In genomic region chr7:25787456-25788219, GRCm38 (mm10) we compare ENCODE assay signal across 8 mouse cellular contexts. TPM values are rescaled to one million over a fixed set of nuclear protein-coding genes. Genes with fewer than 3 reads are reported as not detected.
A peak's percentile ranks its signal among the peaks of the same experiment; 100 is the strongest.
DNase-seq lines count a peak whose midpoint lies in the region; ATAC-seq lines count a peak whose summit lies in the region.

No protein-coding gene starts in this region.

- no peaks in the 10 kb centered on the region for H3K9me3 ChIP-seq in limb, embryonic 13.5 days
- no peaks in the 10 kb centered on the region for H3K9me3 ChIP-seq in neural tube, embryonic 11.5 days (ENCODE audit: control insufficient read depth, low read length)

- peak overlapping the region; percentile 87 for H3K4me2 ChIP-seq in limb, embryonic 13.5 days (replicated peaks)
- peak overlapping the region; percentile 74 for H3K4me2 ChIP-seq in neural tube, embryonic 11.5 days (ENCODE audit: low read depth)

- peaks cover 20% of the 10 kb centered on the region for H3K36me3 ChIP-seq in limb, embryonic 13.5 days
- no peaks in the 10 kb centered on the region for H3K36me3 ChIP-seq in neural tube, embryonic 11.5 days (ENCODE audit: control insufficient read depth, insufficient read depth, low read length)

- no peak overlapping the region; the same call in 1 of the 2 replicates for H3K27ac ChIP-seq in limb, embryonic 13.5 days
- no peak overlapping the region for H3K27ac ChIP-seq in neural tube, embryonic 11.5 days (ENCODE audit: low read depth, low read length)

- no peaks in the 10 kb centered on the region for H3K27me3 ChIP-seq in limb, embryonic 13.5 days
- no peaks in the 10 kb centered on the region for H3K27me3 ChIP-seq in neural tube, embryonic 11.5 days (ENCODE audit: control insufficient read depth, insufficient read depth, low read length)

- peaks cover 36% of the 10 kb centered on the region for H3K4me1 ChIP-seq in limb, embryonic 13.5 days
- peaks cover 6% of the 10 kb centered on the region; the same call in 1 of the 2 replicates for H3K4me1 ChIP-seq in neural tube, embryonic 11.5 days (ENCODE audit: control insufficient read depth, insufficient read depth, low read length)

- peak; percentile 38 for DNase-seq in urinary bladder, postnatal 14 days (ENCODE audit: low spot score)
- DNase-seq in urinary bladder, postnatal 10 days (ENCODE audit: low spot score), result no peak
- peak; percentile 61 to 62 for DNase-seq in heart, adult 9 months (ENCODE audit: low spot score in 2 of 2)
- no peak for DNase-seq in neural tube, embryonic 11.5 days (ENCODE audit: low spot score)
- DNase-seq in B cell, adult 2 months, result no peak
- no peak for DNase-seq in urinary bladder, adult 2 months (ENCODE audit: low spot score)
- no peak for DNase-seq in layer of hippocampus, adult 11-12 months (ENCODE audit: low spot score)

- no peak for ATAC-seq in limb, embryonic 13.5 days (ENCODE audit: low FRiP score, low read depth)
- ATAC-seq in neural tube, embryonic 11.5 days (ENCODE audit: insufficient read depth, low FRiP score, low TSS enrichment), result 0 out of 2 replicates have a peak, but pooled peaks have one; percentile 14

- 23% methylated on average over 9 of the region's 9 CpGs for WGBS in limb, embryonic 13.5 days
- 31% methylated on average over 9 of the region's 9 CpGs for WGBS in neural tube, embryonic 11.5 days

- H3K9ac ChIP-seq in limb, embryonic 13.5 days, result peak overlapping the region; percentile 80
- H3K9ac ChIP-seq in neural tube, embryonic 11.5 days (ENCODE audit: low read length), result peak overlapping the region; percentile 63; the same call in 1 of the 2 replicates

- H3K4me3 ChIP-seq in limb, embryonic 13.5 days, result peak overlapping the region; percentile 70
- H3K4me3 ChIP-seq in neural tube, embryonic 11.5 days (ENCODE audit: low read depth, low read length), result peak overlapping the region; percentile 36

RNA-seq across cellular contexts. Expression of gene Axl, which starts 0.9 kb away (rescaled TPM):
- polyA plus RNA-seq in limb, embryonic 13.5 days (2015; fragmentation: Nextera tagmentation; extraction: Ambion mirVana), result 84.1 and 103 TPM in 2 replicates
- 29.9 and 33.7 TPM in 2 replicates for polyA plus RNA-seq in neural tube, embryonic 11.5 days (2014; fragmentation: Nextera tagmentation; extraction: Ambion mirVana)
- polyA plus RNA-seq in urinary bladder, adult 2 months (2012; rRNA removed), result 92.8 and 117 TPM in 2 replicates

RNA-seq across cellular contexts. Expression of gene Cyp2s1, which starts 29.1 kb away (rescaled TPM):
- 1.8 and 2.2 TPM in 2 replicates for polyA plus RNA-seq in limb, embryonic 13.5 days (2015; fragmentation: Nextera tagmentation; extraction: Ambion mirVana)
- polyA plus RNA-seq in neural tube, embryonic 11.5 days (2014; fragmentation: Nextera tagmentation; extraction: Ambion mirVana), result 3.2 and 3.3 TPM in 2 replicates
- 28.4 and 30.1 TPM in 2 replicates for polyA plus RNA-seq in urinary bladder, adult 2 months (2012; rRNA removed)

RNA-seq across cellular contexts. Expression of gene Hnrnpul1, which starts 33.1 kb away (rescaled TPM):
- polyA plus RNA-seq in limb, embryonic 13.5 days (2015; fragmentation: Nextera tagmentation; extraction: Ambion mirVana), result 62.6 and 63.5 TPM in 2 replicates
- 70.2 and 74.4 TPM in 2 replicates for polyA plus RNA-seq in neural tube, embryonic 11.5 days (2014; fragmentation: Nextera tagmentation; extraction: Ambion mirVana)
- polyA plus RNA-seq in urinary bladder, adult 2 months (2012; rRNA removed), result 18.9 and 44.9 TPM in 2 replicates

Comparison
In these comparisons a context has a peak if more than half of its experiments do, and no peak if none do; other contexts are left out.
1. DNase-seq: peak in urinary bladder, postnatal 14 days (single experiment) and heart, adult 9 months (2 of 2); none in urinary bladder, postnatal 10 days (single experiment), neural tube, embryonic 11.5 days (single experiment), B cell, adult 2 months (0 of 2), urinary bladder, adult 2 months (single experiment) and layer of hippocampus, adult 11-12 months (single experiment).